Mouse (Mus musculus) Patski (cell line): ENCODE measurements around the gene Glb1l2. TPM values are rescaled to one million over a fixed set of nuclear protein-coding genes. Genes with fewer than 3 reads are reported as not detected.
A peak's percentile ranks its signal among the peaks of the same experiment; 100 is the strongest.

Experiments used
- ATAC-seq: fragments of 100-300 bp; one replicate; pipeline ENCODE4 v1.8.0; 2021
- CTCF ChIA-PET: fragments of 350-600 bp; sonication (Branson Sonifier 250); formaldehyde crosslinking; loops from one replicate; lab custom pipeline; 2022; ENCODE audit warnings: inconsistent platforms; lab: Charles Lee
- POLR2A ChIA-PET: fragments of 350-600 bp; sonication (Branson Sonifier 250); formaldehyde crosslinking; loops from one replicate; lab custom pipeline; 2022; ENCODE audit warnings: antibody characterized with exemption, inconsistent platforms; lab: Charles Lee
- DNase-seq: peaks from one replicate; pipeline ENCODE4 v3.0.0-alpha.2; 2011; ENCODE audit warnings: low read depth, low spot score
- H3K27me3 ChIP-seq: fragments of 371-371 bp; one replicate; pipeline ENCODE4 v1.5.1; 2021
- CTCF ChIP-seq: fragments of 100-300 bp; IDR thresholded peaks from one replicate; pipeline ENCODE4 v1.5.1; 2021
- in situ Hi-C: fragments of 300-500 bp; cut with MboI; formaldehyde crosslinking; loops from 3 replicates; pipeline ENCODE4 v1.11.1; 2018; ENCODE audit warnings: low pct_unique_long_range_greater_than_20kb, mixed read lengths
- polyA plus RNA-seq: library from polyadenylated mRNA; unstranded; gene quantifications from one replicate; pipeline ENCODE4 v1.2.3, GENCODE M21; 2021

Glb1l2 gene
- polyA plus RNA-seq, 1 experiment from 2014 or later = 0.01 TPM

- no peaks in the 10 kb centered on the region for H3K27me3 ChIP-seq
- DNase-seq (peak; percentile 2), ATAC-seq (peak; percentile 45)
- in situ Hi-C loops = loop anchor here (5.0 to 10.0 kb wide), 2 partner anchors 1109 to 1602 kb away; no protein-coding TSS in a partner anchor
- TF ChIP-seq CTCF = peak; percentile 68
- CTCF ChIA-PET = no interaction called here
- POLR2A ChIA-PET = no interaction called here
These were observed 30.0 kb downstream of the Glb1l2 start for GRCm38 (mm10) chr9:26776122-26776902.

- in situ Hi-C loops = loop anchor here (5.0 to 10.0 kb wide), 2 partner anchors 1108 to 1601 kb away; no protein-coding TSS in a partner anchor
- no peaks in the 10 kb centered on the region for H3K27me3 ChIP-seq
- ATAC-seq (no peak), DNase-seq (no peak)
- CTCF ChIA-PET = no interaction called here
- no peak for TF ChIP-seq CTCF
- POLR2A ChIA-PET = no interaction called here
These were observed 30.6 kb downstream of the Glb1l2 start for GRCm38 (mm10) chr9:26775700-26776099.

DNA sequence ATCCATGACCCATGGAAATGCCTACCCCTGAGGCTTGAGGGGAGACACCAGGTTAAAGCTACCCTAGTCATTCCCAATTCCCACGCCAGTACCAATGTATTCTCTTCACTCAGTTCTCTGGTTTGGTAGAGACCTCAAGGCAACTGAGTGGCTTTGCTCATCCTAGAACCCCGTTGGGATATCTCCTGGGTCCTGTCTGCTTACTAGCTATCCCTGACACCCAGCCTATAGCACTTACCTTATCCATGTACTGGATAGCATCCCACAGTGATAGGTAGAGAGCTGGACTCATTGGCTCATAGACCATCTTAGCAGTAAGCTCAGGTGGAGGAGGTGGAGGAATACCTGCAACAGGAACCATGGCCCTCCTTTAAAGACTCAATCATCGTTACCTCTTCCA is 38.1 kb downstream of the Glb1l2 start:
- in situ Hi-C loops = no loop called here
- CTCF ChIA-PET = no interaction called here
- TF ChIP-seq CTCF = no peak
- DNase-seq = no peak
- no peak for ATAC-seq
- POLR2A ChIA-PET = no interaction called here
- no peaks in the 10 kb centered on the region for H3K27me3 ChIP-seq

- no peak for ATAC-seq
- in situ Hi-C loops = no loop called here
- H3K27me3 ChIP-seq = no peaks in the 10 kb centered on the region
- POLR2A ChIA-PET = no interaction called here
- TF ChIP-seq CTCF = no peak
- CTCF ChIA-PET = no interaction called here
- DNase-seq = no peak
These were observed 43.8 kb downstream of the Glb1l2 start for GRCm38 (mm10) chr9:26762477-26762876.

DNA sequence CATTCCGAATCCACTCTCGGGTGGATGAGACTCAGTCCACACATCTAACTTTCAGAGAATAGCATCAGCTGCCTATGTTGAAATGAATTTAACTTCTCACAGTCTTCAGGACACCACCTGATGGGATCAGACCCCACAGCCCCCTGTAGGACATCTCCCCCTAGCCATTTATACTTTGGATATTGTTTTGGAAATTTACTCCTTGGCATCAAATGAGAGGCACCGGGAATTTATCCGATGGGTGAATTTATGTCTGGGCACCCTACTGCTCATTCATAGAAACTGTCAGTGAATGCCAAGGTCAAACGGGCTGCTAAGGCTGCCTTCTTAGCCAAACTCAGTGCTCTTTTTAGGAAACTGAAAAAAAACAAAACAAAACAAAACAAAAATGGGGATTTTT is 45.7 kb downstream of the Glb1l2 start:
- H3K27me3 ChIP-seq = no peaks in the 10 kb centered on the region
- ChIA-PET POLR2A (no interaction called here), CTCF (no interaction called here)
- DNase-seq (no peak), ATAC-seq (no peak)
- in situ Hi-C loops = no loop called here
- TF ChIP-seq CTCF = no peak

DNA sequence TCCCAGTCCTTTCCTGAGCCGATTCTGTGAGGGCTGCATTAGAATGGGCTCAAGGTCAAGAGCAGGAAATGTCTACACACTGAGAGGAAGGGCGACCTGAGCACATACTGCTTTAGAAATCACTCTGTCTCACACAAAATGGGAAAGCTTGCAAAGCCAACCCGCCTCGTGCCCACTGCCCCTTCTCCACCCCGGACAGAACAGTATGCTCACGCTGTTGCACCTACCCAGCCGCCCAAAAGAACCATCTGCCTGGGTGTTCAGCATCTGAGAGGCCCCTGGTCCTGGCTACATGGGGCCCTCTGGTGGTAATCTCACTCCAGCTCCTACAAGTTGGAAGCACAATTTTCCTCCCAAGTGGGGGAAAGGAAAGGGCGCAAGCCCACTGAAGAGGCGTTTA is 46.2 kb downstream of the Glb1l2 start:
- H3K27me3 ChIP-seq = no peaks in the 10 kb centered on the region
- ChIA-PET POLR2A (no interaction called here), CTCF (no interaction called here)
- no peak for TF ChIP-seq CTCF
- DNase-seq (no peak), ATAC-seq (no peak)
- in situ Hi-C loops = no loop called here

DNA sequence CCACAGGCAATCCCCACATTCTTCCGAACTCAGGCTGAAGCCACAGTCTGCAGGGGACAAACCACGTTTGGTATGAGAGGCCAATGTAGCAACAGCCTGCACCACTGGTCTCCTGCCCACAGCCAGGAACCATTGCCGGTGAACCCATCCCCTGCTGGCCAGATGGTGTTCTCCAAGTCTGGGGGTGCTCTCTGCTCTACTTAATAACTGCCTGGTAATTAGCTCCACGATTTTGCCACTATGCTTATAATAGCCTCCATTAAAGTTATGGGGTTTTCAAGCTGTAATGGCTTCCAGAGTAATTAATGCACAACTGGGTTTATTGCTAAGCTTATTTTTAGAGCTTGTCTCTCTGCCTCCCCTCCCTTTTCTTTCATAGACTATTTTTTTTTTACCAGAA is 57.4 kb downstream of the Glb1l2 start:
- ATAC-seq (no peak), DNase-seq (no peak)
- POLR2A ChIA-PET = no interaction called here
- no peaks in the 10 kb centered on the region for H3K27me3 ChIP-seq
- CTCF ChIA-PET = no interaction called here
- in situ Hi-C loops = no loop called here
- no peak for TF ChIP-seq CTCF

DNA sequence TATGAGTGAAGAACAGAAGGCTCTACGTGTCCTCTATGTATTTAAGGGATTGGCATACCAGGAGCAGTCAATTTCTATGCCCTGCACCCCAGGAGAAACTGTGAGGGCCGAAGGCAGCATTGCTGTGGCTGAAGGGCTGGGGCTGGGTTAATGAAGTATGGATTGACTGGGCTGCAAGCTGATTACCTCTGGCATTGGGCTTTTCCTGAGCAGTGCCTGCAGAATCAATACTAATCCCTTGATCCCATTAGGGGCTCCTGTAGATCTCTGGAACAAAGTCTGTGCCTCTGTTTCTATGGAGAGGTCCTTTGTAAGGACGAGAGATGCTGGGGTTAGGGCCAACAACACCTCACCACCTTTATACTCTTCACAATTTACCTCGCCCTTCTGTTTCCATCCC is 59.1 kb downstream of the Glb1l2 start:
- DNase-seq (no peak), ATAC-seq (no peak)
- no peaks in the 10 kb centered on the region for H3K27me3 ChIP-seq
- POLR2A ChIA-PET = no interaction called here
- TF ChIP-seq CTCF = no peak
- in situ Hi-C loops = no loop called here
- CTCF ChIA-PET = no interaction called here

DNA sequence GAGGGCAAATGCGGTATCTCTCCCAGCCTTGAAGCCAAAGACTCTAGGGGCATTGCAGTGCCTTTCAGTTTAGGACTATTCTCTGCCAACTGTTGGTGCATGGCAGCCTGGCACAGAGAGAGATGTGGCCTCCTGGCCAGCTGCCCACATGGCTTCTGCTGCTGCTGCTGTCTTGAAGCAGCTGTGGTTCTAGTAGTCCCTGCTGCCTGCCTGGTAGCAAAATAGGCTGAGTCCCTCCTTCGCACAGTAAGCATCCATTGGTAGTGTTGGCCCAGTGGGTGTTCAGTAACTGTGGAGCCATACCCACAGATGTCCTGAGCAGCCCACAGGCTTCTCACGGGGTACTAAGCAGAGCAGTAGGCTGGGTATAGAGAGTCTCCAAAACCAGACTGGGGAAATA is 63.5 kb downstream of the Glb1l2 start:
- ChIA-PET POLR2A (no interaction called here), CTCF (no interaction called here)
- TF ChIP-seq CTCF = no peak
- DNase-seq (no peak), ATAC-seq (no peak)
- peaks cover 4% of the 10 kb centered on the region for H3K27me3 ChIP-seq
- in situ Hi-C loops = no loop called here

- CTCF ChIA-PET = no interaction called here
- POLR2A ChIA-PET = no interaction called here
- H3K27me3 ChIP-seq = peaks cover 4% of the 10 kb centered on the region
- DNase-seq (no peak), ATAC-seq (no peak)
- in situ Hi-C loops = no loop called here
- TF ChIP-seq CTCF = no peak
These were observed 69.2 kb downstream of the Glb1l2 start for GRCm38 (mm10) chr9:26737116-26737515.

GRCm38 (mm10) chr9:26733986-26734385 is 72.3 kb downstream of the Glb1l2 start:
- CTCF ChIA-PET = no interaction called here
- H3K27me3 ChIP-seq = no peaks in the 10 kb centered on the region
- POLR2A ChIA-PET = no interaction called here
- in situ Hi-C loops = no loop called here
- ATAC-seq (no peak), DNase-seq (no peak)
- TF ChIP-seq CTCF = no peak
